Mouse (Mus musculus) gastrocnemius, postnatal 14 days (tissue): ENCODE results near the gene Mkrn2os. TPM values are rescaled to one million over a fixed set of nuclear protein-coding genes. Genes with fewer than 3 reads are reported as not detected.

Source experiments
- total RNA-seq, 2 experiments: library from RNA; stranded (reverse); gene quantifications; 2 replicates each; pipeline ENCODE4 v1.2.3; 2021

Gene Mkrn2os
- total RNA-seq, 2 experiments from 2014 or later, result 0.14 to 0.22 TPM

Other genes with a start within 250 kb of the Mkrn2os start
- gene Pparg, start 231.6 kb downstream of the Mkrn2os start, total RNA-seq, result 1 to 10 TPM; 4.0 to 6.7 TPM
- 1 to 10 TPM; 6.0 to 7.4 TPM for gene Tsen2, start 47.9 kb downstream of the Mkrn2os start, total RNA-seq
- gene Mkrn2, start 9.3 kb upstream of the Mkrn2os start, total RNA-seq, result 10 to 100 TPM; 35.0 to 40.4 TPM
- gene Raf1, start 84.1 kb upstream of the Mkrn2os start, total RNA-seq, result 10 to 100 TPM; 88.8 to 92.8 TPM
- under 1 TPM; 0.33 to 0.80 TPM for gene Tmem40, start 169.8 kb upstream of the Mkrn2os start, total RNA-seq
- 10 to 100 TPM; 68.1 to 86.4 TPM for gene Cand2, start 182.0 kb upstream of the Mkrn2os start, total RNA-seq
- 100 to 1,000 TPM; 847 to 987 TPM for gene Rpl32, start 216.2 kb upstream of the Mkrn2os start, total RNA-seq
- under 1 TPM; 0.08 to 0.18 TPM for gene Efcab12, start 245.8 kb upstream of the Mkrn2os start, total RNA-seq